Mouse (Mus musculus) liver, postnatal 0 days (tissue): ENCODE measurements around the gene Slc25a17.

Source experiments
- CTCF ChIP-seq: sonication (generic); IDR thresholded peaks from 2 replicates; pipeline ENCODE4 v1.5.1; 2016; ENCODE audit warnings: antibody characterized with exemption, low read depth
- EP300 ChIP-seq: IDR thresholded peaks from 2 replicates; pipeline ENCODE4 v1.6.1; 2016; ENCODE audit warnings: antibody characterized with exemption, low read depth, mild to moderate bottlenecking

DNA sequence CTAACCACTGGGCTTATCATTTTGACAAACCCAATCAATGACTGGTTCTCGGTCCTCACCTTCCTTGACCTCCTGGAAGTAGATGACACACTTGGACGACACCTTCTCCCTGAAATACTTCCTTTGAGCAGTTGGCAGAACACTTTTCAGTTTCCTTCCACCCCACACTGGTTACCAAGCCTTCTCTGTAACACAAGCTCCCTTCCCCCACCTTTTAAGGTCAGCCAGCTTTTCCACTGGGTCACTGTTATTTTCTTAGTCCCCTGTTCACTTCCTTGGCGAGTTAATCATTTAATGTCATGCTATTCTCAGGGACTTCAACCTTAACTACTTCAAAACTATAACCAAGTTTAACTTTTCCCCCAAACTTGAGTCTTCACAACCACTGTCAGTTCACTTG lies 1.7 kb downstream of the Slc25a17 start:
- TF ChIP-seq EP300, result no peak
- no peak for TF ChIP-seq CTCF
